In genomic region chr9:65200606-65201005, GRCm38 (mm10) we compare ENCODE assay signal across 8 mouse cellular contexts. TPM values are rescaled to one million over a fixed set of nuclear protein-coding genes. Genes with fewer than 3 reads are reported as not detected.
A peak's percentile ranks its signal among the peaks of the same experiment; 100 is the strongest.
DNase-seq lines count a peak whose midpoint lies in the region; ATAC-seq and TF ChIP-seq lines count a peak whose summit lies in the region.

No protein-coding gene starts in this region.

- peak overlapping the region; percentile 76 for H3K27ac ChIP-seq in lung, embryonic 15.5 days
- H3K27ac ChIP-seq in brown adipose tissue, adult 24 weeks (replicated peaks; ENCODE audit: low read depth, low read length) = peak overlapping the region; percentile 97; the same call in 1 of the 2 replicates
- peak overlapping the region; percentile 83; the same call in 1 of the 2 replicates for H3K27ac ChIP-seq in midbrain, embryonic 15.5 days

- no peak for ATAC-seq in lung, embryonic 15.5 days (ENCODE audit: borderline replicate concordance, extremely low read depth, low FRiP score, low TSS enrichment)
- no peak for ATAC-seq in midbrain, embryonic 15.5 days (replicated peaks)

- H3K4me1 ChIP-seq in lung, embryonic 15.5 days = peaks cover 15% of the 10 kb centered on the region
- peaks cover 11% of the 10 kb centered on the region for H3K4me1 ChIP-seq in lung, adult 2 months (ENCODE audit: control insufficient read depth, insufficient read depth, low read length)
- peaks cover 10% of the 10 kb centered on the region for H3K4me1 ChIP-seq in brown adipose tissue, adult 24 weeks (ENCODE audit: control insufficient read depth, insufficient read depth, insufficient read length, low read length)
- peaks cover 10% of the 10 kb centered on the region for H3K4me1 ChIP-seq in midbrain, embryonic 15.5 days

- no peaks in the 10 kb centered on the region for H3K9me3 ChIP-seq in lung, embryonic 15.5 days
- no peaks in the 10 kb centered on the region for H3K9me3 ChIP-seq in midbrain, embryonic 15.5 days

- no peak for DNase-seq in lung, adult 2 months
- peak; percentile 60 to 68 for DNase-seq in heart, postnatal 10 days
- no peak for DNase-seq in kidney, postnatal 10 days
- DNase-seq in urinary bladder, postnatal 10 days (ENCODE audit: low spot score) = no peak
- DNase-seq in layer of hippocampus, adult 8-10 months (ENCODE audit: low spot score in 2 of 2) = no peak

- WGBS in lung, embryonic 15.5 days = 58% methylated on average over 1 of the region's 1 CpGs
- WGBS in lung, adult 2 months = 29% methylated on average over 1 of the region's 1 CpGs
- WGBS in midbrain, embryonic 15.5 days = 54% methylated on average over 1 of the region's 1 CpGs

- no peak for TF ChIP-seq POLR2A in lung, adult 2 months (IDR thresholded peaks at IDR 0.05; ENCODE audit: borderline replicate concordance, extremely low read depth, low read depth, low read length)

- H3K4me3 ChIP-seq in lung, embryonic 15.5 days = no peak overlapping the region
- H3K4me3 ChIP-seq in lung, adult 2 months (replicated peaks; ENCODE audit: extremely low read depth, low read depth, low read length) = no peak overlapping the region
- no peak overlapping the region for H3K4me3 ChIP-seq in brown adipose tissue, adult 24 weeks (ENCODE audit: insufficient read depth, low read depth, low read length)
- H3K4me3 ChIP-seq in midbrain, embryonic 15.5 days = no peak overlapping the region

- intact Hi-C loops in heart, postnatal 10 days (cut with DNase I) = no loop called here

- no peak overlapping the region for H3K9ac ChIP-seq in lung, embryonic 15.5 days
- H3K9ac ChIP-seq in midbrain, embryonic 15.5 days = no peak overlapping the region

- no peak overlapping the region for H3K4me2 ChIP-seq in lung, embryonic 15.5 days
- H3K4me2 ChIP-seq in midbrain, embryonic 15.5 days = no peak overlapping the region

- H3K27me3 ChIP-seq in lung, embryonic 15.5 days = no peaks in the 10 kb centered on the region
- no peaks in the 10 kb centered on the region for H3K27me3 ChIP-seq in midbrain, embryonic 15.5 days (replicated peaks)

- H3K36me3 ChIP-seq in lung, embryonic 15.5 days = no peaks in the 10 kb centered on the region
- no peaks in the 10 kb centered on the region for H3K36me3 ChIP-seq in midbrain, embryonic 15.5 days (replicated peaks)

- no peak for TF ChIP-seq CTCF in lung, adult 2 months (IDR thresholded peaks at IDR 0.05; ENCODE audit: insufficient read depth, low read length)

RNA-seq across cellular contexts. Expression of gene Parp16, which starts 5.5 kb away (rescaled TPM):
- 5.4 and 5.6 TPM in 2 replicates for polyA plus RNA-seq in lung, embryonic 15.5 days (2015; fragmentation: Nextera tagmentation; extraction: Ambion mirVana)
- polyA plus RNA-seq in lung, adult 2 months (2012; rRNA removed) = 8.4 and 9.3 TPM in 2 replicates
- 11.9 and 16.2 TPM in 2 replicates for polyA plus RNA-seq in brown adipose tissue, adult 24 weeks (2012; ENCODE audit: insufficient read depth, insufficient read length, missing spikeins)
- 1 to 10 TPM; 5.1 to 5.9 TPM for total RNA-seq in heart, postnatal 10 days (2021)
- 6.8 and 7.6 TPM in 2 replicates for polyA plus RNA-seq in midbrain, embryonic 15.5 days (2015; fragmentation: Nextera tagmentation; extraction: Ambion mirVana)
- total RNA-seq in layer of hippocampus, adult 8-10 months (2022) = 1 to 10 TPM; 4.4 to 6.0 (median 5.6) TPM

RNA-seq across cellular contexts. Expression of gene Igdcc3, which starts 59.6 kb away (rescaled TPM):
- polyA plus RNA-seq in lung, embryonic 15.5 days (2015; fragmentation: Nextera tagmentation; extraction: Ambion mirVana) = 1.8 and 2.0 TPM in 2 replicates
- 0.11 and 0.13 TPM in 2 replicates for polyA plus RNA-seq in lung, adult 2 months (2012; rRNA removed)
- not detected in 2 replicates for polyA plus RNA-seq in brown adipose tissue, adult 24 weeks (2012; ENCODE audit: insufficient read depth, insufficient read length, missing spikeins)
- total RNA-seq in heart, postnatal 10 days (2021) = under 1 TPM; 0.22 to 0.40 TPM
- polyA plus RNA-seq in midbrain, embryonic 15.5 days (2015; fragmentation: Nextera tagmentation; extraction: Ambion mirVana) = 12.8 and 14.1 TPM in 2 replicates
- total RNA-seq in layer of hippocampus, adult 8-10 months (2022) = 1 to 10 TPM; 2.3 to 3.2 (median 2.5) TPM

Comparison
In these comparisons a context has a peak if more than half of its experiments do, and no peak if none do; other contexts are left out.
1. DNase-seq: peak in heart, postnatal 10 days (2 of 2); none in lung, adult 2 months (single experiment), kidney, postnatal 10 days (single experiment), urinary bladder, postnatal 10 days (single experiment) and layer of hippocampus, adult 8-10 months (0 of 2).
2. Peak in every context shown above with its lines, with median percentiles within 50 percentile points of each other: H3K27ac ChIP-seq.